Mouse (Mus musculus): ENCODE measurements around the gene Myh14.

DNA sequence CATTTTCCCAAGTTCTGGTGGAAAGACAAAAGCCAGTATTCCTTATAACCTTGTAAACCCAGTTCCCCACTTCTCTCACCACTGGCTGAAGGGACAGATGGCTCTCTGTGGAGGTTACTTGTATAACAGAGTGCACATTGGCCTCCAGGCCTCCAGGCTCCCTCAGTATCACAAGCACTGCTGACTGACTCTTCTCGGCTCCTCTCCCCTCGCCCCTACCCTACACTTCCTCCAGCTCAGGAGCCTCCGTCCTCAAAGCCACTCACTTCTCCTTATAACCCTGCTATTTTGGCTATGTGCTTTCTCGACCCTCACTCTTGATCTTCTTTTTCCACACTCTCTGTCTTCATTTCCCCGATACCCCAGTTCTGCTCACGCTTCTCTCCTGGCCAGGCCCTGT is 105.2 kb downstream of the Myh14 start:
- TF ChIP-seq GATA1 (IDR thresholded peaks at IDR 0.05; ENCODE audit: borderline replicate concordance, low read length) (no peak), FLI1 (IDR thresholded peaks at IDR 0.05; ENCODE audit: low read length) (no peak)

All from megakaryocyte, embryonic 14.5 days (primary cell).